Mouse (Mus musculus): ENCODE results near the gene Arih1. TPM values are rescaled to one million over a fixed set of nuclear protein-coding genes. Genes with fewer than 3 reads are reported as not detected.

Arih1 gene
- polyA plus RNA-seq, 1 experiment from 2014 or later: 18.3 TPM

DNA sequence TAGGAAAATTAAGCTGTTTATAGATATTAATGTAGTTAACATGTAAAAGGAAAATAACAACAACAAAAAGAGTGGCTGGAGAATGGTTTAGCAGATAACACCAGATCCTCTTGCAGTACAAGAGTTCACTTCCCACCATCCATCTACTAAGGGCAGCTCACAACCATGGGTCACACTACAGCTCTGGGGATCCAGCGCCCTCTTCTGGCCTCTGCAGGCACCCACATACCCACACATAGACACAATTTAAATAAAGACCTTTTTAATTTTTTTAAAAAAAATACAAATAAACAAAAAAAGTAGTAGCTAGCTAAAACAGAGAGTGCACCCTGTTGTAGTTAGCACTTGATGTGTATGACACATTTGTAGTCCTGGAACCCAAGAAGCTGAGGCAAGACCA lies 4.0 kb downstream of the Arih1 start:
- Histone ChIP-seq H3K36me3 (ENCODE audit: control insufficient read depth, insufficient read depth, low read length) (no peaks in the 10 kb centered on the region), H3K27ac (ENCODE audit: low read depth, low read length) (no peak overlapping the region), H3K9me3 (ENCODE audit: control insufficient read depth, low read length) (no peaks in the 10 kb centered on the region), H3K4me2 (replicated peaks; ENCODE audit: low read depth, low read length) (no peak overlapping the region), H3K4me1 (ENCODE audit: control insufficient read depth, insufficient read depth, low read length) (0 out of 2 replicates have a peak, but pooled peaks cover 4% of the 10 kb centered on the region), H3K27me3 (ENCODE audit: control insufficient read depth, insufficient read depth, low read length) (no peaks in the 10 kb centered on the region), H3K4me3 (ENCODE audit: low read length) (no peak overlapping the region), H3K9ac (ENCODE audit: low read depth, low read length) (no peak overlapping the region)
- 45% methylated on average over 1 of the region's 1 CpGs for WGBS
- ATAC-seq (ENCODE audit: low FRiP score, low TSS enrichment): no peak

DNA sequence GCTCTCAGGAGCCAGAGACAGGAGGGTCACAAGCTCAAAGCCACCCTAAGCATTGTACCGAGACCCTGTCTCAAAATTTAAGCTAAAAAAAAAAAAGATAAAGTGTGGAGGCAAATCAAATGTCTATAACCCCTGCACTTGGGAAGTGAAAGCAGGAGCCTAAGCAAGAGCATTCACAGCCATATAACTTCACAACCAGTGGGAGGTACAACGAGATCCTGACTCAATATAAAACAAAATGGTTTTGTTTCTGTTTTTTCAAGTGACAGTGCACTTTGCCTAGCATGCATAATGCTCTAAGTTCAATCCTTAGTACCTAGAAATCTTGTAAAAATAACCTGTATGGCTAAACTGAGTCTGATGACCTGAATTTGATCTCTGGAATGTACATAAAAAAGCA lies 9.8 kb downstream of the Arih1 start:
- H3K4me1 ChIP-seq (ENCODE audit: control insufficient read depth, insufficient read depth, low read length): no peaks in the 10 kb centered on the region
- 85% methylated on average over 2 of the region's 2 CpGs for WGBS
- H3K36me3 ChIP-seq (ENCODE audit: control insufficient read depth, insufficient read depth, low read length): peaks cover 14% of the 10 kb centered on the region; the same call in 1 of the 2 replicates
- no peak overlapping the region for H3K27ac ChIP-seq (ENCODE audit: low read depth, low read length)
- no peaks in the 10 kb centered on the region for H3K27me3 ChIP-seq (ENCODE audit: control insufficient read depth, insufficient read depth, low read length)
- H3K9ac ChIP-seq (ENCODE audit: low read depth, low read length): no peak overlapping the region
- H3K4me3 ChIP-seq (ENCODE audit: low read length): no peak overlapping the region
- H3K4me2 ChIP-seq (replicated peaks; ENCODE audit: low read depth, low read length): no peak overlapping the region
- no peaks in the 10 kb centered on the region for H3K9me3 ChIP-seq (ENCODE audit: control insufficient read depth, low read length)
- no peak for ATAC-seq (ENCODE audit: low FRiP score, low TSS enrichment)

DNA sequence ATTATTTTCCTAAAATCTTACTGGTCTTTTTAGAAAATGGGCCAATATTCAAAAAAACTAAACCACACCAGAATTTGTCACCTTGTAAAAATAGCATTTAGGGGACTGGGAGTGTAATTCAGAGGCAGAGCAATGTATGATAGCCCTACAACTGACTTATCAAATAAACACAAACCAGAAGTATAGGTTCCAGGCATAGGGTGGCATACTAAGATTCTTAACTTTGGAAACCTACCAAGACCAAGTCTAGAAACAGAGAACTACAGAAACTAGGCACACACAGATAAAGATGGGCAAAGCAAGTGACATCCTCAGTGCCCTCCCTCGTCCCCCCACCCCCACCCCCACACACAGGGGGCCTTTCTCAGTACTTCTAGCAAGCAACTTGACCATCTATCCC lies 11.6 kb downstream of the Arih1 start:
- no peak overlapping the region for H3K4me2 ChIP-seq (replicated peaks; ENCODE audit: low read depth, low read length)
- no peaks in the 10 kb centered on the region for H3K9me3 ChIP-seq (ENCODE audit: control insufficient read depth, low read length)
- H3K9ac ChIP-seq (ENCODE audit: low read depth, low read length): no peak overlapping the region
- 76% methylated on average over 1 of the region's 1 CpGs for whole genome bisulfite sequencing
- H3K36me3 ChIP-seq (ENCODE audit: control insufficient read depth, insufficient read depth, low read length): peaks cover 14% of the 10 kb centered on the region; the same call in 1 of the 2 replicates
- no peaks in the 10 kb centered on the region for H3K4me1 ChIP-seq (ENCODE audit: control insufficient read depth, insufficient read depth, low read length)
- ATAC-seq (ENCODE audit: low FRiP score, low TSS enrichment): no peak
- H3K27ac ChIP-seq (ENCODE audit: low read depth, low read length): no peak overlapping the region
- no peak overlapping the region for H3K4me3 ChIP-seq (ENCODE audit: low read length)
- no peaks in the 10 kb centered on the region for H3K27me3 ChIP-seq (ENCODE audit: control insufficient read depth, insufficient read depth, low read length)

DNA sequence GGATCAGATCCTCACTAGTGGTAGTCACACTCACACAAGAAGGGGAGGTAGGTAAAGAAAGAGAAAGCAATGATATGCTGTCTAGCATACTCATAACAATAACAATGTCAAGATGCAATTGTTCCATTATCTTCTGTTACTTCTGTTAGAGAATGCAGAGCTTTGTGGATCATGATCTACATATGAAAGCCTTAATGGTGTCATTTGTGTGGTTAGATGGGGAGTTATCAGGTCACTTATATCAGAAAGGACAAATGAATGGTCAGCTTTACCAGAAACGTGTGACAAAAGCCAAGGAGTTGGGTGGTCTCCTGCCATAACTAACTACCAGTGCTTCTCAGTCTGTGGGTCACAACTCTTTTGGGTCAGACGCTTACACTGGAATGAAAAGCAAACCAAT lies 13.2 kb downstream of the Arih1 start:
- Histone ChIP-seq H3K9ac (ENCODE audit: low read depth, low read length) (no peak overlapping the region), H3K4me1 (ENCODE audit: control insufficient read depth, insufficient read depth, low read length) (no peaks in the 10 kb centered on the region), H3K9me3 (ENCODE audit: control insufficient read depth, low read length) (no peaks in the 10 kb centered on the region), H3K36me3 (ENCODE audit: control insufficient read depth, insufficient read depth, low read length) (peaks cover 14% of the 10 kb centered on the region; the same call in 1 of the 2 replicates), H3K4me3 (ENCODE audit: low read length) (no peak overlapping the region), H3K27ac (ENCODE audit: low read depth, low read length) (no peak overlapping the region), H3K27me3 (ENCODE audit: control insufficient read depth, insufficient read depth, low read length) (no peaks in the 10 kb centered on the region), H3K4me2 (replicated peaks; ENCODE audit: low read depth, low read length) (no peak overlapping the region)
- WGBS: 83% methylated on average over 2 of the region's 2 CpGs
- no peak for ATAC-seq (ENCODE audit: low FRiP score, low TSS enrichment)

DNA sequence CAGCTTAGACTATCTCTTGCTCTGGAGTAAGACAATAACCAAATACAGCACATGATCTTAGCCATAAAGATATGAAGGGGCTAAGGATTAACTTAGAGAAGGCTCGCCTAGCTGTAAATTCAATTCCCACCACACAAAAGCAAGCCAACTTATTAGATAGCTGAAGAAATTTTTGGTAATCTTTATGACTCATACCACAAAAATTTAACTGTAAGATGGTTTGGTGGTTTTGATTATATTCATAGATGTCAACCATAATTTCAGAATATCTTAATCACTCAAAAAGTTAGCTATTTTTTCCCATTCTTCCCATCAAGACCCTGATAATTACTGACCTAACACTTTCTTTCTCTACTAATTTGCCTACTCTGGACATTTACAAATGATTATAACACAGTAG lies 17.0 kb downstream of the Arih1 start:
- no peak for ATAC-seq (ENCODE audit: low FRiP score, low TSS enrichment)
- no peak overlapping the region for H3K4me3 ChIP-seq (ENCODE audit: low read length)
- WGBS: 85% methylated on average over 1 of the region's 1 CpGs
- no peaks in the 10 kb centered on the region for H3K9me3 ChIP-seq (ENCODE audit: control insufficient read depth, low read length)
- H3K27me3 ChIP-seq (ENCODE audit: control insufficient read depth, insufficient read depth, low read length): no peaks in the 10 kb centered on the region
- H3K4me1 ChIP-seq (ENCODE audit: control insufficient read depth, insufficient read depth, low read length): no peaks in the 10 kb centered on the region
- peaks cover 14% of the 10 kb centered on the region; the same call in 1 of the 2 replicates for H3K36me3 ChIP-seq (ENCODE audit: control insufficient read depth, insufficient read depth, low read length)
- H3K27ac ChIP-seq (ENCODE audit: low read depth, low read length): no peak overlapping the region
- no peak overlapping the region for H3K9ac ChIP-seq (ENCODE audit: low read depth, low read length)
- no peak overlapping the region for H3K4me2 ChIP-seq (replicated peaks; ENCODE audit: low read depth, low read length)

DNA sequence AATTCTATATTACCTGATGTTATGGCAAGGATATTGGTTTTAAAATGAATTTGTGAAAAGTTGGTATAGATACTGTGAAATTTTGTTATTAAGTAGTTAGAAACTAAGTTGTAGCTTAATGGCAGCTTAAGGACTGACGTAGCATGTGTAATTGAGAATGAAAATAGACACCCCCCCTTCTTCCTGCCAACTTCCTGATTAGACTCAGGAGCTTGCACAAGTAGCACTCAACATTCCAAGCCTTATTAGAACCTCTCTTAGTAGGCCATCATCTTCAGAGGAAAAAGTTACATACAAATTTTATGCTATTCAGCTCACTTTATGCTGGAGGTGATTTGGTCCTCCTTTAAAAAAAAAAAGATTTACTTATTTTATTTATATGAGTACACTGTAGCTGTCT lies 22.1 kb downstream of the Arih1 start:
- Histone ChIP-seq H3K9ac (ENCODE audit: low read depth, low read length) (no peak overlapping the region), H3K27ac (ENCODE audit: low read depth, low read length) (no peak overlapping the region), H3K4me3 (ENCODE audit: low read length) (no peak overlapping the region), H3K9me3 (ENCODE audit: control insufficient read depth, low read length) (no peaks in the 10 kb centered on the region), H3K27me3 (ENCODE audit: control insufficient read depth, insufficient read depth, low read length) (no peaks in the 10 kb centered on the region), H3K36me3 (ENCODE audit: control insufficient read depth, insufficient read depth, low read length) (0 out of 2 replicates have a peak, but pooled peaks cover 3% of the 10 kb centered on the region), H3K4me2 (replicated peaks; ENCODE audit: low read depth, low read length) (no peak overlapping the region), H3K4me1 (ENCODE audit: control insufficient read depth, insufficient read depth, low read length) (no peaks in the 10 kb centered on the region)
- WGBS: 83% methylated on average over 1 of the region's 1 CpGs
- ATAC-seq (ENCODE audit: low FRiP score, low TSS enrichment): no peak

DNA sequence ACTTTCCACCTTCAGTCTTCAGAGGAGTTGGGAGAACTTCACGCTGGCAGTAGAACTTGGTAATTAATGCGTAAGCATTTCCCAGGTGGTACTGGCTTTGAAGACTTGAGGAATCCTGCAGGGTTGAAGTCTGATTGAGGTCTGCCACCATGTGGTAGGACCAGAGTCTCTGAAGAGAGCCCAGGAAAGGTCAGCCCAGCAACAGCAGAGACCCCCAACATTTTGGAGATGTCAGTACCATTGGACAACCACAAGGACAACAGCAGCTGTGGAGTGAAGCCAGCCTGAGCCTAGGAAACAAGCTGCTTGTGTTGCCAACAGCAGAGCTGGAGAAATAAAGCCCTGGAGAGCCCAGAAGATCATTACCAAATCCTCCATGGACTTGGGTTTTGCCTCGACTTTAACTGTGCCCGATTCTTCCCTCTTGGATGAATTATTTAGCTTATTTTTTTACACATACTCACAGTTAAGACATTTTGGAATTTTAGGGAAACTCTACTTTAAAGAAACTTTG lies 27.4 kb downstream of the Arih1 start:
- no peak overlapping the region for H3K4me2 ChIP-seq (replicated peaks; ENCODE audit: low read depth, low read length)
- H3K9me3 ChIP-seq (ENCODE audit: control insufficient read depth, low read length): no peaks in the 10 kb centered on the region
- no peaks in the 10 kb centered on the region for H3K27me3 ChIP-seq (ENCODE audit: control insufficient read depth, insufficient read depth, low read length)
- no peak for ATAC-seq (ENCODE audit: low FRiP score, low TSS enrichment)
- H3K4me1 ChIP-seq (ENCODE audit: control insufficient read depth, insufficient read depth, low read length): no peaks in the 10 kb centered on the region
- H3K27ac ChIP-seq (ENCODE audit: low read depth, low read length): no peak overlapping the region
- no peak overlapping the region for H3K9ac ChIP-seq (ENCODE audit: low read depth, low read length)
- H3K36me3 ChIP-seq (ENCODE audit: control insufficient read depth, insufficient read depth, low read length): peaks cover 5% of the 10 kb centered on the region; the same call in 1 of the 2 replicates
- 72% methylated on average over 4 of the region's 4 CpGs for WGBS
- no peak overlapping the region for H3K4me3 ChIP-seq (ENCODE audit: low read length)

DNA sequence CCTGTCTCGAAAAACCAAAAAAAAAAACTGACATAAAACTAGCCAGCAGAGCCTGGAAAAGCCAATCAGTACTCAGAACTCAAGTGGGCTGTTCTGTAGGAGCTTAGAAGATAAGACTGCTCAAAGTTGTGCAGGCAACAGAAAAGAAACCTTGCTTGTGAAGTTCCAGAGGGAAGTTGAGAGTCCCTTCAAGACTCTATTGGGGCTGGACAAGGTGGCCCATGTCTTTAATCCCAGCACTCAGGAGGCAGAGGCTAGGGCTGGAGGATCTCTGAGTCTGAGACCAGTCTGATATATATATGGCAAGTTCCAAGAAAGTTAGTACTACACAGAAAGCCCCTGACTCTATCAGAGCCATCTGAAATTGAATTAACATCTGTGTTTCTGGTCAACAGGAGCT lies 28.0 kb downstream of the Arih1 start:
- no peak overlapping the region for H3K27ac ChIP-seq (ENCODE audit: low read depth, low read length)
- no peak overlapping the region for H3K9ac ChIP-seq (ENCODE audit: low read depth, low read length)
- no peak overlapping the region for H3K4me3 ChIP-seq (ENCODE audit: low read length)
- peaks cover 5% of the 10 kb centered on the region; the same call in 1 of the 2 replicates for H3K36me3 ChIP-seq (ENCODE audit: control insufficient read depth, insufficient read depth, low read length)
- no peaks in the 10 kb centered on the region for H3K4me1 ChIP-seq (ENCODE audit: control insufficient read depth, insufficient read depth, low read length)
- no peaks in the 10 kb centered on the region for H3K27me3 ChIP-seq (ENCODE audit: control insufficient read depth, insufficient read depth, low read length)
- WGBS: 73% methylated on average over 1 of the region's 1 CpGs
- no peak overlapping the region for H3K4me2 ChIP-seq (replicated peaks; ENCODE audit: low read depth, low read length)
- ATAC-seq (ENCODE audit: low FRiP score, low TSS enrichment): no peak
- no peaks in the 10 kb centered on the region for H3K9me3 ChIP-seq (ENCODE audit: control insufficient read depth, low read length)

DNA sequence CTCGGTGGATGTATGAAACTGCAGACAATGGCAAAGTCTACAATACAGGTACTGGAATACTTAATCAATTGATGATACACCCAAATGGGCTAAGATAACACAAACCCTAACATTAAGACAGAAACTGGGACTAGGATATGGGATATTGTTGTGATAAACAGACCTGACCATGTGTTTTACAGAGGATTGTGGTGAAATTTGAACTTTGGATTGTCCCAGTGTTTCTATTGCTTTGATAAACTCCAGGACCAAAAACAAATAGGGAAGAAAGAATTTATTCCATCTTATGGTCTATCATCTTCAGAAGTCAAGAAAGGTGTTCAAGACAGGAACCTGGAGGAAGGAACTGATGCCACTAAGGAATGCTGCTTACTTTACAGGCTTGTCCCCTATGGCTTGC lies 28.7 kb downstream of the Arih1 start:
- Histone ChIP-seq H3K4me2 (replicated peaks; ENCODE audit: low read depth, low read length) (no peak overlapping the region), H3K9me3 (ENCODE audit: control insufficient read depth, low read length) (no peaks in the 10 kb centered on the region), H3K36me3 (ENCODE audit: control insufficient read depth, insufficient read depth, low read length) (peaks cover 5% of the 10 kb centered on the region; the same call in 1 of the 2 replicates), H3K9ac (ENCODE audit: low read depth, low read length) (no peak overlapping the region), H3K27me3 (ENCODE audit: control insufficient read depth, insufficient read depth, low read length) (no peaks in the 10 kb centered on the region), H3K4me3 (ENCODE audit: low read length) (no peak overlapping the region), H3K27ac (ENCODE audit: low read depth, low read length) (no peak overlapping the region), H3K4me1 (ENCODE audit: control insufficient read depth, insufficient read depth, low read length) (no peaks in the 10 kb centered on the region)
- ATAC-seq (ENCODE audit: low FRiP score, low TSS enrichment): no peak
- WGBS: 91% methylated on average over 1 of the region's 1 CpGs

Data from kidney, embryonic 14.5 days (tissue).